Mouse (Mus musculus): ENCODE results near the gene Pex1. TPM values are rescaled to one million over a fixed set of nuclear protein-coding genes. Genes with fewer than 3 reads are reported as not detected.

The Pex1 gene
- polyA plus RNA-seq (2017; shearing (Covaris generic)) = 12.5 TPM

DNA sequence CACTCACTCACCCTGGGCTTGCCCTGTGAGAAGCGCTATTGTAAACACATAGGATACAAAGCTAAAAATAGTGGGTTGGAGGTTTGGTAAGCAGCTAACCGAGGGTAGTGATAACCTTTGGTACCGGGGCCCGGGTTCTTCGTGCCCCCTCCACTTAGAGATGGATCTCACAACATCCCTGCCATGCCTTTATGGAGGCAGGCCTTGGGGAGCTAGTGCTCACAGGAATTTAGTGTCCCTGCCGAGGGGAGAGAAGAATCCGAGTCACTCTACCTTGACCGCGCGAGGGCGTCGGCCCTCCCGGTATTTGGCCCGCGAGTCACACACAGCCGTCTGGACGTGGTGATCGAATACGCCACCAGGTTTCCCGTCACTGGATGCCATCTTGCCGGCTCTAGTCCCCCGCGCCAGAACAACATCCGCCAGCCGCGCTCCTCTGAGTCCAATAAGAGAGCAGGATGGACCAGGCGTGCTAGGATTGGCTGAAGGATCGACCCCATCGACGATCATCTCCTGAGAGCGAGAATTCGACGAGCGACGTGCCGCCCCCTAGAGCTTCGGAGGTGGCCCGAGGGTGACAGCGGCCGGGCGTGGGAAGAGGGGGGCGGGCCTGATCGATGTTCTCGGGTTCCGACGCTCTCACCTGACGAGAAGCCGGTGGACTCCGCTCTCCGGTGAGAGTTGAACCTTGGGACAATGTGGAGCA lies at the start of gene Pex1:
TSS of gene Pex1 (plus strand) at position 374 of the 706 bp plus-strand sequence.

DNA sequence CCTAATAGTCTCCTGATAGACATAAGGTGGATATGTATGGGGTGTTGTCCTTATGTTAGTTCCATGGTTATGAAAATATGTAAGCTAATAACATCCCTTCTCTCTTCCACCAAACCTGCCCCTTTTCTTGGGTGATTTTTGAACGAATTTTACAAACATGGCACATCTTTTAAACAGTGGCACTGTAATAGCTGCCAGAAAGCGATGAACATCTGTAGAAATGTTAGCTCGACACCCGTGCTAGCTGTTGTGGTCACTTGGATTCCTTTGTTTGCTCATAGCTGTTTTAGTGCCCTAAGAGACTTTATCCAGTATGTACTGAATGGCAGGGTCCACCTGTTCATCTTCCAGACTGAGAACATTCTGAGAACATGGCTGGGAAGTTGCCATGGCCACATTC lies 24.6 kb upstream of the Pex1 start, which contains the start of gene 1700109H08Rik:
TSS of gene 1700109H08Rik (plus strand) at position 301 of the 400 bp plus-strand sequence.

GRCm38 (mm10) chr5:3596399-3596766 lies 517 bp downstream of the Pex1 start, which contains the start of gene Rbm48:
Gene Rbm48 (minus strand): TSS chr5:3596585.

GRCm38 (mm10) chr5:3650881-3651280 lies 55.0 kb downstream of the Pex1 start, which contains the start of gene Tmbim7:
Gene Tmbim7 (plus strand): TSS chr5:3651181.

GRCm38 (mm10) chr5:3657085-3657484 lies 61.2 kb downstream of the Pex1 start, which contains the start of gene Gatad1:
Gene Gatad1 (minus strand): TSS chr5:3657185.

Other genes starting within 250 kb of the Pex1 start
- gene Fam133b, start 52.2 kb upstream of the Pex1 start, polyA plus RNA-seq (2017; shearing (Covaris generic)) = 38.3 TPM
- 2.4 TPM for gene 1700109H08Rik, start 24.5 kb upstream of the Pex1 start, polyA plus RNA-seq (2017; shearing (Covaris generic))
- gene Rbm48, start 519 bp downstream of the Pex1 start, polyA plus RNA-seq (2017; shearing (Covaris generic)) = 40.9 TPM
- gene Tmbim7, start 55.1 kb downstream of the Pex1 start, polyA plus RNA-seq (2017; shearing (Covaris generic)) = not detected
- gene Gatad1, start 61.1 kb downstream of the Pex1 start, polyA plus RNA-seq (2017; shearing (Covaris generic)) = 10.9 TPM
- 52.1 TPM for gene Ankib1, start 206.9 kb downstream of the Pex1 start, polyA plus RNA-seq (2017; shearing (Covaris generic))
- 57.8 TPM for gene Krit1, start 207.1 kb downstream of the Pex1 start, polyA plus RNA-seq (2017; shearing (Covaris generic))
- 0.21 TPM for gene Lrrd1, start 249.1 kb downstream of the Pex1 start, polyA plus RNA-seq (2017; shearing (Covaris generic))

Data from effector memory CD4-positive, alpha-beta T cell, adult 7 months (primary cell).